Mouse (Mus musculus) heart, embryonic 14.5 days (tissue): ENCODE measurements around the gene Paqr4. TPM values are rescaled to one million over a fixed set of nuclear protein-coding genes. Genes with fewer than 3 reads are reported as not detected.

Source experiments
- ATAC-seq: fragments of 200-750 bp; cut with Nextera tagmentation; 2 replicates; pipeline ENCODE4 v1.8.0; 2017; ENCODE audit warnings: low read depth, moderate TSS enrichment; ENCODE audit not compliant: insufficient number of reproducible peaks, insufficient read depth, low FRiP score
- H3K27ac ChIP-seq, 2 experiments: fragments of 200-500 bp in 1 of 2; fragments of 300-500 bp in 1 of 2; sonication (generic) in 1 of 2; replicated peaks in 1 of 2; 2 replicates each; pipeline ENCODE4 v1.5.1; 2012 to 2014; ENCODE audit warnings: low read depth in 2 of 2, low read length in 2 of 2, control low read depth in 1 of 2, mild to moderate bottlenecking in 1 of 2, mixed read lengths in 1 of 2; ENCODE audit not compliant: control insufficient read depth in 1 of 2, insufficient read depth in 1 of 2
- H3K27me3 ChIP-seq: fragments of 300-500 bp; sonication (generic); 2 replicates; pipeline ENCODE4 v1.6.1; 2014; ENCODE audit warnings: mild to moderate bottlenecking, low read length, control low read depth; ENCODE audit not compliant: control insufficient read depth, insufficient read depth
- H3K36me3 ChIP-seq: fragments of 300-500 bp; sonication (generic); 2 replicates; pipeline ENCODE4 v1.6.1; 2014; ENCODE audit warnings: mild to moderate bottlenecking, control low read depth, low read length, mixed read lengths; ENCODE audit not compliant: control insufficient read depth, insufficient read depth
- H3K4me1 ChIP-seq, 2 experiments: fragments of 200-500 bp in 1 of 2; fragments of 300-500 bp in 1 of 2; sonication (generic) in 1 of 2; 2 replicates each; pipeline ENCODE4 v1.6.1; 2012 to 2014; ENCODE audit warnings: low read length in 2 of 2, control low read depth in 1 of 2, mixed read lengths in 1 of 2; ENCODE audit not compliant: control insufficient read depth in 2 of 2, insufficient read depth in 2 of 2
- H3K4me2 ChIP-seq: fragments of 300-500 bp; sonication (generic); 2 replicates; pipeline ENCODE4 v1.6.1; 2014; ENCODE audit warnings: mild to moderate bottlenecking, low read length
- H3K4me3 ChIP-seq, 2 experiments: fragments of 200-500 bp in 1 of 2; fragments of 300-500 bp in 1 of 2; sonication (generic) in 1 of 2; 2 replicates each; pipeline ENCODE4 v1.5.1; 2012 to 2014; ENCODE audit warnings: low read length in 2 of 2, mild to moderate bottlenecking in 2 of 2, control low read depth in 1 of 2, low read depth in 1 of 2, moderate library complexity in 1 of 2; ENCODE audit not compliant: control insufficient read depth in 1 of 2, insufficient read depth in 1 of 2
- H3K9ac ChIP-seq: fragments of 300-500 bp; sonication (generic); 2 replicates; pipeline ENCODE4 v1.6.1; 2014; ENCODE audit warnings: mild to moderate bottlenecking, low read length
- H3K9me3 ChIP-seq: fragments of 300-500 bp; sonication (generic); 2 replicates; pipeline ENCODE4 v1.6.1; 2016; ENCODE audit warnings: low read length, control low read depth; ENCODE audit not compliant: control insufficient read depth
- WGBS: fragments of 180-500 bp; shearing (Covaris S2); extraction: QIAGEN DNeasy Blood & Tissue Kit; methylation state at CpG from one replicate; pipeline ENCODE4 v1.1.7; 2014; 5-methylcytosine and 5-hydroxymethylcytosine counted together
- polyA plus RNA-seq: library from polyadenylated mRNA; unstranded; fragments of >200 nt; fragmentation: Nextera tagmentation; extraction: Ambion mirVana; gene quantifications from 2 replicates; pipeline ENCODE4 v1.2.1, GENCODE M21; 2014

Gene Paqr4
- polyA plus RNA-seq, 1 experiment from 2014 or later: 12.7 TPM

- peak overlapping the region; percentile 16; the same call in 1 of the 2 replicates for H3K9ac ChIP-seq
- WGBS: 2% methylated on average over 14 of the region's 14 CpGs
- H3K27ac ChIP-seq: no peak overlapping the region
- peak overlapping the region in 1 of 2 experiments; percentile 34; a peak in 1 of 4 replicates for H3K4me3 ChIP-seq
- no peaks in the 10 kb centered on the region for H3K9me3 ChIP-seq
- ATAC-seq: no peak
- H3K4me1 ChIP-seq: peaks cover 17 to 28% of the 10 kb centered on the region in 2 experiments; a peak in 3 of 4 replicates
- peak overlapping the region; percentile 60 for H3K4me2 ChIP-seq
- peaks cover 81% of the 10 kb centered on the region for H3K27me3 ChIP-seq
- no peaks in the 10 kb centered on the region for H3K36me3 ChIP-seq
These were observed 4.0 kb upstream of the Paqr4 start for GRCm38 (mm10) chr17:23744651-23745050.

- no peak for ATAC-seq
- WGBS: 26% methylated on average over 8 of the region's 8 CpGs
These were observed 3.4 kb upstream of the Paqr4 start for GRCm38 (mm10) chr17:23744076-23744475.

GRCm38 (mm10) chr17:23742941-23743340, 2.3 kb upstream of the Paqr4 start:
- Histone ChIP-seq H3K4me1 (peaks cover 15 to 37% of the 10 kb centered on the region in 2 experiments; a peak in 3 of 4 replicates), H3K4me2 (no peak overlapping the region), H3K9ac (no peak overlapping the region), H3K4me3 (no peak overlapping the region), H3K27me3 (peaks cover 79% of the 10 kb centered on the region), H3K9me3 (no peaks in the 10 kb centered on the region), H3K36me3 (no peaks in the 10 kb centered on the region), H3K27ac (no peak overlapping the region)
- 64% methylated on average over 12 of the region's 12 CpGs for WGBS
- ATAC-seq: no peak

More at GRCm38 (mm10) chr17:23744076-23744475, 3.4 kb upstream of the Paqr4 start:
- Histone ChIP-seq H3K4me2 (no peak overlapping the region), H3K27ac (no peak overlapping the region), H3K27me3 (peaks cover 81% of the 10 kb centered on the region), H3K36me3 (no peaks in the 10 kb centered on the region), H3K9me3 (no peaks in the 10 kb centered on the region), H3K4me1 (peaks cover 15 to 31% of the 10 kb centered on the region in 2 experiments; a peak in 3 of 4 replicates), H3K4me3 (no peak overlapping the region), H3K9ac (no peak overlapping the region)

- peaks cover 15 to 37% of the 10 kb centered on the region in 2 experiments; a peak in 3 of 4 replicates for H3K4me1 ChIP-seq
- WGBS: 8% methylated on average over 44 of the region's 44 CpGs
- peak overlapping the region; percentile 45 for H3K4me2 ChIP-seq
- H3K9me3 ChIP-seq: no peaks in the 10 kb centered on the region
- ATAC-seq: no peak
- no peak overlapping the region for H3K27ac ChIP-seq
- H3K36me3 ChIP-seq: no peaks in the 10 kb centered on the region
- H3K27me3 ChIP-seq: peaks cover 78% of the 10 kb centered on the region
- H3K4me3 ChIP-seq: peak overlapping the region; percentile 6; a peak in 2 of 4 replicates
- H3K9ac ChIP-seq: no peak overlapping the region
These were observed 1.6 kb upstream of the Paqr4 start for GRCm38 (mm10) chr17:23742210-23742793.

GRCm38 (mm10) chr17:23741359-23742209, 917 bp upstream of the Paqr4 start:
- Histone ChIP-seq H3K36me3 (no peaks in the 10 kb centered on the region), H3K27me3 (peaks cover 71% of the 10 kb centered on the region), H3K9me3 (no peaks in the 10 kb centered on the region), H3K27ac (no peak overlapping the region), H3K9ac (no peak overlapping the region), H3K4me2 (no peak overlapping the region), H3K4me1 (peaks cover 15 to 37% of the 10 kb centered on the region in 2 experiments; a peak in 3 of 4 replicates), H3K4me3 (no peak overlapping the region)
- WGBS: 45% methylated on average over 38 of the region's 38 CpGs
- ATAC-seq: no peak

GRCm38 (mm10) chr17:23740136-23740584, 507 bp downstream of the Paqr4 start:
- Histone ChIP-seq H3K4me1 (peaks cover 9 to 26% of the 10 kb centered on the region in 2 experiments; a peak in 3 of 4 replicates), H3K9me3 (no peaks in the 10 kb centered on the region), H3K27ac (peak overlapping the region in 1 of 2 experiments; percentile 47; a peak in 1 of 4 replicates), H3K4me2 (peak overlapping the region; percentile 99), H3K36me3 (0 out of 2 replicates have a peak, but pooled peaks cover 9% of the 10 kb centered on the region), H3K27me3 (peaks cover 57% of the 10 kb centered on the region), H3K4me3 (peak overlapping the region; percentile 68 to 76), H3K9ac (peak overlapping the region; percentile 77)
- peak; percentile 75 for ATAC-seq
- 0% methylated on average over 40 of the region's 46 CpGs for WGBS
